Mouse (Mus musculus): ENCODE data around the gene Wdfy3.
A peak's percentile ranks its signal among the peaks of the same experiment; 100 is the strongest.
"Not testable (repeated sequence)": the region's sequence is repeated elsewhere in the genome, so short reads cannot be mapped to it uniquely, and the experiment has no call there.

Gene Wdfy3

GRCm38 (mm10) chr5:101882191-101882590 is 187.5 kb downstream of the Wdfy3 start:
- no peak for DNase-seq (ENCODE audit: low spot score)

- no peak for DNase-seq (ENCODE audit: low spot score)
These were observed 189.8 kb downstream of the Wdfy3 start for GRCm38 (mm10) chr5:101879914-101880313.

GRCm38 (mm10) chr5:101878403-101878802 is 191.3 kb downstream of the Wdfy3 start:
- no peak for DNase-seq (ENCODE audit: low spot score)

GRCm38 (mm10) chr5:101876185-101876584 is 193.5 kb downstream of the Wdfy3 start:
- no peak for DNase-seq (ENCODE audit: low spot score)

GRCm38 (mm10) chr5:101866722-101867121 is 203.0 kb downstream of the Wdfy3 start:
- DNase-seq (ENCODE audit: low spot score) = no peak

GRCm38 (mm10) chr5:101863946-101864345 is 205.8 kb downstream of the Wdfy3 start:
- no peak for DNase-seq (ENCODE audit: low spot score)

GRCm38 (mm10) chr5:101862651-101863050 is 207.1 kb downstream of the Wdfy3 start:
- DNase-seq (ENCODE audit: low spot score) = no peak

- no peak for DNase-seq (ENCODE audit: low spot score)
These were observed 207.7 kb downstream of the Wdfy3 start for GRCm38 (mm10) chr5:101861786-101862571.

- no peak for DNase-seq (ENCODE audit: low spot score)
These were observed 210.8 kb downstream of the Wdfy3 start for GRCm38 (mm10) chr5:101858891-101859436.

GRCm38 (mm10) chr5:101855475-101855874 is 214.2 kb downstream of the Wdfy3 start:
- no peak for DNase-seq (ENCODE audit: low spot score)

GRCm38 (mm10) chr5:101854667-101855066 is 215.1 kb downstream of the Wdfy3 start:
- no peak for DNase-seq (ENCODE audit: low spot score)

GRCm38 (mm10) chr5:101854100-101854499 is 215.6 kb downstream of the Wdfy3 start:
- no peak for DNase-seq (ENCODE audit: low spot score)

GRCm38 (mm10) chr5:101852116-101852680 is 217.5 kb downstream of the Wdfy3 start:
- DNase-seq (ENCODE audit: low spot score) = no peak

- DNase-seq (ENCODE audit: low spot score) = no peak
These were observed 218.6 kb downstream of the Wdfy3 start for GRCm38 (mm10) chr5:101851133-101851532.

- peak; percentile 31 for DNase-seq (ENCODE audit: low spot score)
These were observed 222.0 kb downstream of the Wdfy3 start for GRCm38 (mm10) chr5:101847762-101848161.

- no peak for DNase-seq (ENCODE audit: low spot score)
These were observed 222.4 kb downstream of the Wdfy3 start for GRCm38 (mm10) chr5:101847323-101847722.

GRCm38 (mm10) chr5:101845930-101846329 is 223.8 kb downstream of the Wdfy3 start:
- DNase-seq (ENCODE audit: low spot score) = no peak

- no peak for DNase-seq (ENCODE audit: low spot score)
These were observed 224.7 kb downstream of the Wdfy3 start for GRCm38 (mm10) chr5:101845011-101845410.

- DNase-seq (ENCODE audit: low spot score) = no peak
These were observed 229.2 kb downstream of the Wdfy3 start for GRCm38 (mm10) chr5:101840476-101840875.

- not testable (repeated sequence) for DNase-seq (ENCODE audit: low spot score)
These were observed 232.1 kb downstream of the Wdfy3 start for GRCm38 (mm10) chr5:101837605-101838004.

GRCm38 (mm10) chr5:101836221-101836620 is 233.5 kb downstream of the Wdfy3 start:
- DNase-seq (ENCODE audit: low spot score) = no peak

GRCm38 (mm10) chr5:101833875-101834274 is 235.8 kb downstream of the Wdfy3 start:
- DNase-seq (ENCODE audit: low spot score) = no peak

GRCm38 (mm10) chr5:101832991-101833390 is 236.7 kb downstream of the Wdfy3 start:
- no peak for DNase-seq (ENCODE audit: low spot score)
